In genomic region chr14:54412629-54413170, GRCm38 (mm10) we compare ENCODE assay signal across 8 mouse cellular contexts. TPM values are rescaled to one million over a fixed set of nuclear protein-coding genes. Genes with fewer than 3 reads are reported as not detected.
A peak's percentile ranks its signal among the peaks of the same experiment; 100 is the strongest.
DNase-seq lines count a peak whose midpoint lies in the region; ATAC-seq and TF ChIP-seq lines count a peak whose summit lies in the region.

No protein-coding gene starts in this region.

- H3K9ac ChIP-seq in embryonic facial prominence, embryonic 13.5 days: no peak overlapping the region
- no peak overlapping the region for H3K9ac ChIP-seq in lung, embryonic 15.5 days

- H3K4me2 ChIP-seq in embryonic facial prominence, embryonic 13.5 days: 0 out of 2 replicates have a peak overlapping the region, but pooled peaks have one; percentile 57
- peak overlapping the region; percentile 56 for H3K4me2 ChIP-seq in lung, embryonic 15.5 days

- H3K27ac ChIP-seq in embryonic facial prominence, embryonic 13.5 days: 0 out of 2 replicates have a peak overlapping the region, but pooled peaks have one; percentile 39
- H3K27ac ChIP-seq in kidney, adult 2 months (ENCODE audit: insufficient read depth, low read depth, low read length): 0 out of 2 replicates have a peak overlapping the region, but pooled peaks have one; percentile 70
- H3K27ac ChIP-seq in lung, embryonic 15.5 days: peak overlapping the region; percentile 95

- ATAC-seq in embryonic facial prominence, embryonic 13.5 days (ENCODE audit: insufficient number of reproducible peaks, insufficient read depth, low FRiP score, low TSS enrichment, low read depth): no peak
- no peak for ATAC-seq in lung, embryonic 15.5 days (ENCODE audit: borderline replicate concordance, extremely low read depth, low FRiP score, low TSS enrichment)

- no peak overlapping the region for H3K4me3 ChIP-seq in embryonic facial prominence, embryonic 13.5 days
- H3K4me3 ChIP-seq in kidney, adult 2 months (ENCODE audit: insufficient read depth, low read depth, low read length): peak overlapping the region; percentile 45
- H3K4me3 ChIP-seq in lung, embryonic 15.5 days: 0 out of 2 replicates have a peak overlapping the region, but pooled peaks have one; percentile 25

- WGBS in embryonic facial prominence, embryonic 13.5 days: 44% methylated on average over 2 of the region's 2 CpGs
- WGBS in kidney, adult 2 months: 40% methylated on average over 2 of the region's 2 CpGs
- WGBS in lung, embryonic 15.5 days: 55% methylated on average over 2 of the region's 2 CpGs

- peaks cover 31% of the 10 kb centered on the region for H3K4me1 ChIP-seq in embryonic facial prominence, embryonic 13.5 days
- H3K4me1 ChIP-seq in kidney, adult 2 months (ENCODE audit: control insufficient read depth, insufficient read depth, low read length): peaks cover 11% of the 10 kb centered on the region; the same call in 1 of the 2 replicates
- peaks cover 64% of the 10 kb centered on the region for H3K4me1 ChIP-seq in lung, embryonic 15.5 days

- no peaks in the 10 kb centered on the region for H3K36me3 ChIP-seq in embryonic facial prominence, embryonic 13.5 days
- H3K36me3 ChIP-seq in kidney, adult 2 months (ENCODE audit: control insufficient read depth, insufficient read depth, low read length): no peaks in the 10 kb centered on the region
- no peaks in the 10 kb centered on the region for H3K36me3 ChIP-seq in lung, embryonic 15.5 days

- H3K27me3 ChIP-seq in embryonic facial prominence, embryonic 13.5 days: peaks cover 26% of the 10 kb centered on the region
- H3K27me3 ChIP-seq in kidney, adult 2 months (replicated peaks; ENCODE audit: control insufficient read depth, insufficient read depth, low read length): no peaks in the 10 kb centered on the region
- no peaks in the 10 kb centered on the region for H3K27me3 ChIP-seq in lung, embryonic 15.5 days

- H3K9me3 ChIP-seq in embryonic facial prominence, embryonic 13.5 days: no peaks in the 10 kb centered on the region
- H3K9me3 ChIP-seq in lung, embryonic 15.5 days: no peaks in the 10 kb centered on the region

- peak; percentile 87 for TF ChIP-seq CTCF in kidney, adult 2 months (conservative IDR thresholded peaks at IDR 0.05; ENCODE audit: insufficient read depth, insufficient read length, low read depth, low read length)

- TF ChIP-seq POLR2A in kidney, adult 2 months (IDR thresholded peaks at IDR 0.05; ENCODE audit: low read depth, low read length): no peak

- DNase-seq in cerebellum, postnatal 25 days: peak; percentile 37 to 63
- DNase-seq in cerebellum, adult 9-10 months: no peak
- DNase-seq in right cerebral cortex, postnatal 4 days: peak; percentile 29
- DNase-seq in right cerebral cortex, postnatal 14 days: no peak
- DNase-seq in kidney, adult 2 months: peak; percentile 83
- DNase-seq in thymus, postnatal 25 days: peak; percentile 51

RNA-seq across cellular contexts. Expression of gene Slc7a7, which starts 4.9 kb away (rescaled TPM):
- polyA plus RNA-seq in embryonic facial prominence, embryonic 13.5 days (2015; fragmentation: Nextera tagmentation; extraction: Ambion mirVana): 4.5 and 6.2 TPM in 2 replicates
- 454 and 464 TPM in 2 replicates for polyA plus RNA-seq in kidney, adult 2 months (2012; rRNA removed)
- polyA plus RNA-seq in lung, embryonic 15.5 days (2015; fragmentation: Nextera tagmentation; extraction: Ambion mirVana): 10.7 and 11.9 TPM in 2 replicates

RNA-seq across cellular contexts. Expression of gene Mrpl52, which starts 14.0 kb away (rescaled TPM):
- polyA plus RNA-seq in embryonic facial prominence, embryonic 13.5 days (2015; fragmentation: Nextera tagmentation; extraction: Ambion mirVana): 203 and 286 TPM in 2 replicates
- polyA plus RNA-seq in kidney, adult 2 months (2012; rRNA removed): 366 and 425 TPM in 2 replicates
- 268 and 271 TPM in 2 replicates for polyA plus RNA-seq in lung, embryonic 15.5 days (2015; fragmentation: Nextera tagmentation; extraction: Ambion mirVana)

RNA-seq across cellular contexts. Expression of gene Mmp14, which starts 18.7 kb away (rescaled TPM):
- 202 and 208 TPM in 2 replicates for polyA plus RNA-seq in embryonic facial prominence, embryonic 13.5 days (2015; fragmentation: Nextera tagmentation; extraction: Ambion mirVana)
- polyA plus RNA-seq in kidney, adult 2 months (2012; rRNA removed): 37.2 and 42.1 TPM in 2 replicates
- polyA plus RNA-seq in lung, embryonic 15.5 days (2015; fragmentation: Nextera tagmentation; extraction: Ambion mirVana): 180 and 182 TPM in 2 replicates

RNA-seq across cellular contexts. Expression of gene Lrp10, which starts 51.2 kb away (rescaled TPM):
- polyA plus RNA-seq in embryonic facial prominence, embryonic 13.5 days (2015; fragmentation: Nextera tagmentation; extraction: Ambion mirVana): 29.7 and 33.1 TPM in 2 replicates
- polyA plus RNA-seq in kidney, adult 2 months (2012; rRNA removed): 168 and 211 TPM in 2 replicates
- polyA plus RNA-seq in lung, embryonic 15.5 days (2015; fragmentation: Nextera tagmentation; extraction: Ambion mirVana): 51.5 and 57.5 TPM in 2 replicates

RNA-seq across cellular contexts. Expression of gene Oxa1l, which starts 52.1 kb away (rescaled TPM):
- polyA plus RNA-seq in embryonic facial prominence, embryonic 13.5 days (2015; fragmentation: Nextera tagmentation; extraction: Ambion mirVana): 49.4 and 53.3 TPM in 2 replicates
- 153 and 182 TPM in 2 replicates for polyA plus RNA-seq in kidney, adult 2 months (2012; rRNA removed)
- 38.3 and 41.6 TPM in 2 replicates for polyA plus RNA-seq in lung, embryonic 15.5 days (2015; fragmentation: Nextera tagmentation; extraction: Ambion mirVana)

Comparison
In these comparisons a context has a peak if more than half of its experiments do, and no peak if none do; other contexts are left out.
1. DNase-seq: peak in cerebellum, postnatal 25 days (2 of 2), right cerebral cortex, postnatal 4 days (single experiment), kidney, adult 2 months (single experiment) and thymus, postnatal 25 days (single experiment); none in cerebellum, adult 9-10 months (single experiment) and right cerebral cortex, postnatal 14 days (single experiment).
2. H3K27ac ChIP-seq: peak in every context shown above with its lines; median percentile 95 in lung, embryonic 15.5 days; 70 in kidney, adult 2 months; 39 in embryonic facial prominence, embryonic 13.5 days.
3. RNA of gene Slc7a7, which starts 4.9 kb away (polyA plus RNA-seq): 454 to 464 TPM in kidney, adult 2 months; 10.7 to 11.9 TPM in lung, embryonic 15.5 days and 4.5 to 6.2 TPM in embryonic facial prominence, embryonic 13.5 days; every median in the first group is over 10 times any median in the second.